Mouse (Mus musculus) cerebral cortex, adult 2 months (tissue): ENCODE measurements around the gene Rnaset2a.

Source experiments
- WGBS: fragments of 180-500 bp; shearing (Covaris S2); methylation state at CpG from one replicate; pipeline ENCODE4 v1.1.7; 2018; 5-methylcytosine and 5-hydroxymethylcytosine counted together

Rnaset2a gene

GRCm38 (mm10) chr17:8147439-8148316, at the start of gene Rnaset2a, which contains the start of gene Gm49673:
TSS of gene Rnaset2a (minus strand) at chr17:8148097.
TSS of gene Gm49673 (minus strand) at chr17:8147788.
- 2% methylated on average over 53 of the region's 67 CpGs for WGBS

- 63% methylated on average over 3 of the region's 3 CpGs for WGBS
Measured at GRCm38 (mm10) chr17:8197652-8198051, 49.8 kb upstream of the Rnaset2a start.

GRCm38 (mm10) chr17:8195685-8196376, 47.9 kb upstream of the Rnaset2a start:
- 87% methylated on average over 8 of the region's 8 CpGs for WGBS

GRCm38 (mm10) chr17:8193678-8194077, 45.8 kb upstream of the Rnaset2a start:
- 58% methylated on average over 8 of the region's 8 CpGs for WGBS

GRCm38 (mm10) chr17:8184217-8184616, 36.3 kb upstream of the Rnaset2a start:
- WGBS: 91% methylated on average over 7 of the region's 7 CpGs

- WGBS: 87% methylated on average over 5 of the region's 5 CpGs
Measured at GRCm38 (mm10) chr17:8183815-8184214, 35.9 kb upstream of the Rnaset2a start.

GRCm38 (mm10) chr17:8177090-8177489, 29.2 kb upstream of the Rnaset2a start:
- WGBS: 57% methylated on average over 5 of the region's 5 CpGs

GRCm38 (mm10) chr17:8171081-8171480, 23.2 kb upstream of the Rnaset2a start:
- 68% methylated on average over 4 of the region's 4 CpGs for whole genome bisulfite sequencing

GRCm38 (mm10) chr17:8170331-8170730, 22.4 kb upstream of the Rnaset2a start:
- 88% methylated on average over 7 of the region's 7 CpGs for WGBS

GRCm38 (mm10) chr17:8167436-8167835, 19.5 kb upstream of the Rnaset2a start:
- WGBS: 83% methylated on average over 7 of the region's 8 CpGs

- WGBS: 37% methylated on average over 2 of the region's 3 CpGs
Measured at GRCm38 (mm10) chr17:8166454-8166853, 18.6 kb upstream of the Rnaset2a start.

- under 1% methylated on average over 11 of the region's 11 CpGs for WGBS
Measured at GRCm38 (mm10) chr17:8165977-8166376, 18.1 kb upstream of the Rnaset2a start.

GRCm38 (mm10) chr17:8165608-8165945, 17.7 kb upstream of the Rnaset2a start:
- WGBS: under 1% methylated on average over 39 of the region's 42 CpGs

- under 1% methylated on average over 18 of the region's 55 CpGs for WGBS
Measured at GRCm38 (mm10) chr17:8164701-8165607, 17.1 kb upstream of the Rnaset2a start, which contains the start of gene Fgfr1op. TSS of gene Fgfr1op (plus strand) at chr17:8165501.

GRCm38 (mm10) chr17:8160969-8161368, 13.1 kb upstream of the Rnaset2a start:
- 34% methylated on average over 3 of the region's 3 CpGs for WGBS

- 43% methylated on average over 1 of the region's 1 CpGs for WGBS
Measured at GRCm38 (mm10) chr17:8158627-8159026, 10.7 kb upstream of the Rnaset2a start.

GRCm38 (mm10) chr17:8155982-8156381, 8.1 kb upstream of the Rnaset2a start:
- 100% methylated on average over 1 of the region's 8 CpGs for WGBS

- 88% methylated on average over 7 of the region's 7 CpGs for WGBS
Measured at GRCm38 (mm10) chr17:8155010-8155409, 7.1 kb upstream of the Rnaset2a start.

- 26% methylated on average over 5 of the region's 5 CpGs for WGBS
Measured at GRCm38 (mm10) chr17:8146931-8147330, 966 bp downstream of the Rnaset2a start.

GRCm38 (mm10) chr17:8143802-8144673, 3.9 kb downstream of the Rnaset2a start:
- 58% methylated on average over 12 of the region's 14 CpGs for WGBS

GRCm38 (mm10) chr17:8140210-8140609, 7.7 kb downstream of the Rnaset2a start:
- 49% methylated on average over 3 of the region's 3 CpGs for WGBS
